Mouse (Mus musculus) small intestine, adult 2 months (tissue): Measurements from ENCODE around the gene Vps18. TPM values are rescaled to one million over a fixed set of nuclear protein-coding genes. Genes with fewer than 3 reads are reported as not detected.

Source experiments
- H3K27ac ChIP-seq: fragments of 200-500 bp; 2 replicates; pipeline ENCODE4 v1.5.1; 2012; ENCODE audit warnings: low read depth, low read length, control low read depth, inconsistent platforms; ENCODE audit not compliant: insufficient read depth
- H3K27me3 ChIP-seq: fragments of 200-500 bp; 2 replicates; pipeline ENCODE4 v1.6.1; 2012; ENCODE audit warnings: mild to moderate bottlenecking, moderate library complexity, low read length, inconsistent platforms; ENCODE audit not compliant: control insufficient read depth, insufficient read depth
- H3K36me3 ChIP-seq: fragments of 200-500 bp; 2 replicates; pipeline ENCODE4 v1.6.1; 2012; ENCODE audit warnings: mild to moderate bottlenecking, low read length, control low read depth, inconsistent platforms; ENCODE audit not compliant: control insufficient read depth, insufficient read depth
- H3K4me1 ChIP-seq: fragments of 200-500 bp; 2 replicates; pipeline ENCODE4 v1.6.1; 2012; ENCODE audit warnings: low read length, inconsistent platforms, mixed read lengths; ENCODE audit not compliant: control insufficient read depth, insufficient read depth, insufficient read length
- H3K4me3 ChIP-seq: fragments of 200-500 bp; 2 replicates; pipeline ENCODE4 v1.5.1; 2012; ENCODE audit warnings: low read depth, mild to moderate bottlenecking, control low read depth, inconsistent platforms, low read length, moderate library complexity
- CTCF ChIP-seq: fragments of 200-500 bp; IDR thresholded peaks from 2 replicates; pipeline ENCODE4 v1.5.1; 2012; ENCODE audit warnings: low read depth, mild to moderate bottlenecking, control low read depth, inconsistent platforms, low read length, moderate library complexity, mixed read lengths; ENCODE audit not compliant: insufficient replicate concordance, insufficient read length; ENCODE audit errors: extremely low read depth
- POLR2A ChIP-seq: fragments of 200-500 bp; IDR thresholded peaks from 2 replicates; pipeline ENCODE4 v1.6.1; 2012; ENCODE audit warnings: low read depth, mild to moderate bottlenecking, control low read depth, inconsistent platforms, low read length, moderate library complexity
- WGBS: fragments of 180-500 bp; shearing (Covaris S2); methylation state at CpG from one replicate; pipeline ENCODE4 v1.1.7; 2018; 5-methylcytosine and 5-hydroxymethylcytosine counted together
- polyA plus RNA-seq: library from polyadenylated mRNA; depleted of rRNA; stranded (reverse); fragments of >200 nt; gene quantifications from 2 replicates; pipeline ENCODE4 v1.2.3, GENCODE M21; 2012

Gene Vps18
- polyA plus RNA-seq, 1 experiment, result 22.9 TPM

- H3K27ac ChIP-seq, result peak overlapping the region; percentile 22; the same call in 1 of the 2 replicates
- H3K4me3 ChIP-seq, result peak overlapping the region; percentile 34
- WGBS, result 80% methylated on average over 11 of the region's 11 CpGs
Observed at GRCm38 (mm10) chr2:119327942-119328526, 39.5 kb downstream of the Vps18 start.

GRCm38 (mm10) chr2:119328546-119328945 lies 40.0 kb downstream of the Vps18 start:
- H3K27me3 ChIP-seq, result no peaks in the 10 kb centered on the region

More at GRCm38 (mm10) chr2:119327942-119328526, 39.5 kb downstream of the Vps18 start:
- Histone ChIP-seq H3K4me1 (peaks cover 12% of the 10 kb centered on the region), H3K36me3 (peaks cover 18% of the 10 kb centered on the region), H3K27me3 (no peaks in the 10 kb centered on the region)
- TF ChIP-seq POLR2A (no peak), CTCF (no peak)

GRCm38 (mm10) chr2:119329123-119329817 lies 40.7 kb downstream of the Vps18 start:
- Histone ChIP-seq H3K4me3 (no peak overlapping the region), H3K27me3 (no peaks in the 10 kb centered on the region), H3K27ac (peak overlapping the region; percentile 44; the same call in 1 of the 2 replicates), H3K4me1 (peaks cover 6% of the 10 kb centered on the region), H3K36me3 (peaks cover 18% of the 10 kb centered on the region)
- WGBS, result 35% methylated on average over 3 of the region's 3 CpGs
- TF ChIP-seq CTCF, result no peak

More at GRCm38 (mm10) chr2:119328546-119328945, 40.0 kb downstream of the Vps18 start:
- Histone ChIP-seq H3K4me1 (peaks cover 12% of the 10 kb centered on the region), H3K27ac (peak overlapping the region; percentile 22; the same call in 1 of the 2 replicates), H3K4me3 (peak overlapping the region; percentile 34; the same call in 1 of the 2 replicates), H3K36me3 (peaks cover 18% of the 10 kb centered on the region)
- 47% methylated on average over 5 of the region's 5 CpGs for WGBS
- TF ChIP-seq POLR2A (no peak), CTCF (no peak)

GRCm38 (mm10) chr2:119330795-119331194 lies 42.3 kb downstream of the Vps18 start:
- no peak overlapping the region for H3K4me3 ChIP-seq
- no peak for TF ChIP-seq POLR2A
- no peak for TF ChIP-seq CTCF
- 93% methylated on average over 8 of the region's 8 CpGs for WGBS

GRCm38 (mm10) chr2:119332177-119332661 lies 43.7 kb downstream of the Vps18 start:
- Histone ChIP-seq H3K27ac (no peak overlapping the region), H3K27me3 (no peaks in the 10 kb centered on the region), H3K36me3 (peaks cover 23% of the 10 kb centered on the region), H3K4me3 (no peak overlapping the region; the same call in 1 of the 2 replicates), H3K4me1 (0 out of 2 replicates have a peak, but pooled peaks cover 2% of the 10 kb centered on the region)
- WGBS, result 85% methylated on average over 24 of the region's 24 CpGs
- TF ChIP-seq POLR2A (no peak), CTCF (no peak)

More at GRCm38 (mm10) chr2:119330795-119331194, 42.3 kb downstream of the Vps18 start:
- H3K4me1 ChIP-seq, result 0 out of 2 replicates have a peak, but pooled peaks cover 2% of the 10 kb centered on the region
- peaks cover 23% of the 10 kb centered on the region for H3K36me3 ChIP-seq
- no peak overlapping the region for H3K27ac ChIP-seq
- H3K27me3 ChIP-seq, result no peaks in the 10 kb centered on the region

- H3K4me3 ChIP-seq, result no peak overlapping the region
- TF ChIP-seq CTCF (no peak), POLR2A (no peak)
- peaks cover 23% of the 10 kb centered on the region for H3K36me3 ChIP-seq
- no peak overlapping the region for H3K27ac ChIP-seq
- H3K27me3 ChIP-seq, result no peaks in the 10 kb centered on the region
- H3K4me1 ChIP-seq, result peaks cover 3% of the 10 kb centered on the region
- WGBS, result 39% methylated on average over 1 of the region's 1 CpGs
Observed at GRCm38 (mm10) chr2:119334135-119334534, 45.6 kb downstream of the Vps18 start.

- H3K27me3 ChIP-seq, result no peaks in the 10 kb centered on the region
- TF ChIP-seq CTCF (no peak), POLR2A (no peak)
- H3K36me3 ChIP-seq, result peaks cover 23% of the 10 kb centered on the region
- no peak overlapping the region for H3K27ac ChIP-seq
- peaks cover 3% of the 10 kb centered on the region for H3K4me1 ChIP-seq
- no peak overlapping the region for H3K4me3 ChIP-seq
- 95% methylated on average over 7 of the region's 7 CpGs for WGBS
Observed at GRCm38 (mm10) chr2:119334964-119335525, 46.5 kb downstream of the Vps18 start.
